Mouse (Mus musculus) fat pad, adult 2 months (tissue): ENCODE results near the gene Ppp1r36.
"Not testable (repeated sequence)": the region's sequence is repeated elsewhere in the genome, so short reads cannot be mapped to it uniquely, and the experiment has no call there.

ENCODE experiments used
- DNase-seq: peaks from one replicate; pipeline ENCODE4 v3.0.0-alpha.2; 2011; ENCODE audit warnings: low read depth, low spot score; ENCODE audit errors: extremely low read depth

Gene Ppp1r36

DNA sequence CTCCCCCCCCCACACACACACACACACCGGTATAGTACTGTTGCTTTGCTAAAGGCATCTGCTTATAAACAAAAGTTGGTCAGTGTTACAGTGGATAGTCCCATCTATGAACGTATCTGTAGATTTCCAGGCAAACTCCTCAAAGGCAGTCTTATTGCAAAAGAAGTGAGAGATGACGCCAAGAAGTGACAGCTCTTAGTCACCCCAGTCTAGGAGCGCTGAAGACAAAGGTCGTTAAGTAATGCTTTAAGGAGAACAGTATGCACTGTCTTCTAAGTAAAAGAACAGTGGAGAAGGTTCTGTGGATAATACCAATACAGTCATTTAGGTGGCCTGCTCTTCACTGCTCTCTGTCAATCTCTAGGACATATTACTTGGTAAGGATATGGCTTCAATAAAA lies 24.4 kb upstream of the Ppp1r36 start:
- peak; percentile 45 for DNase-seq

DNA sequence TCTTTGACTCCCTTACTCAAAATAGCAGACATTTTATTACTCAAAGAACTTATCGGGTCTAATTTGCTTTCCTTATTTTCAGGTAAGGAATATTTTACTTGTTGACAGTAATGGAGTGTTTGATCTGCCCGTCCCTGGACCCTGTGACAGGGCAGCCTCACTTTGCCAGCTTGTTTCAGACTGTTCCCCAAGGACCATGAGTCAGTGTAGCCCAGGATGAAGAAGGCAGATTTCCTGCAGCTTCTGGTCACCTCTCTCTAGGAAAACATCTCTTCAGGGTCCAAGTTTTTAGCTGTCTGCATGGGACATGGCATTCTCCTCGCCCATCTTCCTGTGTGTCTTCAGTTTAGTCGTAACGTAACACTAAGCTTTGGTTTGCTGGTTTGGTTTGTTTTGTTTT lies 20.1 kb upstream of the Ppp1r36 start:
- DNase-seq: no peak

DNA sequence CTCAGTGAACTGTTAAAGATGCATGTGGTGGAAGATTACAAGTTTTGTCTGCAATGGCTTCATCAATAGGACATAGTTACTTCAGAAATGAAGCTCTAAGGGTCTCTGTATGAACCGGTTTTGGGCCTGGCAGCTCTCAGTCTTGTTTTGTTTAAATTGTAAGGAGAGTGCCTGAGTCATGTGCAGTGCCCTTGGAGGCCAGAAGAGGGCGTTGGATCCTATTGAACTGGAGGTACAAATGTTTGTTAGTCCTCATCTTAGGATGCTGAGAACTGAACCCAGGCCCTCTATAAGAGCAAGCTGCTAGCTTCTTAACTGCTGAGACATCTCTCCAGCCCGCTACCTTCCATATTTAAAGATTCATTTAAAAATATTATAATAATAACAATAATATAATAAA lies 15.7 kb upstream of the Ppp1r36 start:
- DNase-seq: no peak

DNA sequence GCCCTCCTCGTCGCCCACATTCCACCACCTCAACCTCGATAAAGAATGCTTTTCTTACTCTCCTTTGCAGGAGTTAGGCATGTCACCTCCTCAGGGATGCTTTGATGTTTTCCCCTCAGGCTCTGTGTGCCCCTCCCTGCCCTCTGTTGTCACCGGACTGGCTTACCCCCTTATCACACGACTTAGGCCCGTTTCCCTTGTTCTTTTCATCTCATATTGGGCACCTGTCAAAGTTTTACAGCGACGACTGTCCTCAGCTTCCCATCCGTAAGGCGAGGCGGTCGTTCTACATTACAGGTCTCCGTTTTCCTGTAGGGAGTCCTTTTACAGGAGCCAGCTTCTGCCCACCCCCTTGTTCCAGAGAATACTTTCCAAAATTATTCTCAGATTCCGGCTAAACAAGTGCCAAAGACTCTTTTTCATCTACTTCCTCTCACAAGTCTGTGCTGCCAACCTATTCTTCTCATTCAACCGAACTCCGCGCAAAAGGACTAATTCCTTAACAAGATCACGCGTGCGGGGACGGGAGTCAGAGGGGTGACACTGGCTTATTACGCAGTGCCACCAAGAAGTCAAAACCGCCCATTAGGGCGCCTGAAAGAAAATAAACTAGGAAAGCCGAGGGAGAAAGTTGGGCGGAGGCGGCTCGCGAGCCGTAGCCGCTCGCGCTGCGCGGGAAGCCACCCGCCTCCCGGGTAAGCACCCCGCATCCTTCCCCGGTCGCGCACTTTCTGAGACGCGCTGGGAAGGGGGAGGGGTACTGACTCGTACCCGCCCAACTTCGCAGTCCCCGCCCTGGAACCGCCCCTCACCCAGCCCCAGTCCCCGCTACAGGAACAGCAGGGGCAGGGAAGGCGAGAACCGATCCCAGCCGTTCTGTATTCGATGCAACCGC lies 14.1 kb upstream of the Ppp1r36 start:
- no peak for DNase-seq

DNA sequence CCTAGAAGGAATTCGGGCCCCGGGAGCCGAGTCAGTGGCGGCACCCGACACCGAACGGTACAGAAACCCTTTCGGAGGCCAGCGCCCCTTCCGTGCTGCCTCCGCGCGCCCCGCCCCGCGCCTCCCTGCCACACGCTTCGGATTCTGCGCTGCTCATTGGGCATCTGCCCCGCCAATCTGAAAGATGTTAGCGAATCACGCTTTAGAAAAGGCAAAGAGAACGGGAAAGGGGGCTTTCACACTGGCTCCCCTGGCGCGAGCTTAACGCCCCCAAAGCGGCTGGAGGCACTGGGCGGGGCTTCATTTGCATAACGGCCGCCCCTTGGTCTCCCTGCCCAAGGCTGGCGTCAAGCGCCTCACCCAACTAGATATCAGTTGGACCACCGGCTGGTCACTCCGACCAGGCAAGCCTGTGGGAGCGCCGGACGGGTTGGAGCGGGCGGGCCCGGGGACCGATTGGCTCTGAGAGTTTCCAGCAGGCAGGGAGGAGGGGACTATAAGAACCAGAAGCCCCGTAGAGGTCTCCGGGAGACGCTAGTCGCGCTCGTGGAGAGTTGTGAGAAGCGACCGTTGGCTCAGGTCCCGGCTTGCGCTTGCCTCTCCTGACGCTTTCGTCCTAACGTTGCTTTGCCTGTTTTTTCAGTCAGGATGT lies 13.3 kb upstream of the Ppp1r36 start, which contains the start of gene Hspa2:
Gene Hspa2 (plus strand): TSS at position 291 of the 652 bp plus-strand sequence.
- peak; percentile 50 for DNase-seq

DNA sequence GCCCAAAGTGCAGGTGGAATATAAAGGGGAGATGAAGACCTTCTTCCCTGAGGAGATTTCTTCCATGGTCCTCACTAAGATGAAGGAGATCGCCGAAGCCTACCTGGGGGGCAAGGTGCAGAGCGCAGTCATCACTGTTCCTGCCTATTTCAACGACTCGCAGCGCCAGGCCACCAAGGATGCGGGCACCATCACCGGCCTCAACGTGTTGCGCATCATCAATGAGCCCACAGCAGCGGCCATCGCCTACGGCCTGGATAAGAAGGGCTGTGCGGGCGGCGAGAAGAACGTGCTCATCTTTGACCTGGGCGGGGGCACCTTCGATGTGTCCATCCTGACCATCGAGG lies 12.5 kb upstream of the Ppp1r36 start:
- no peak for DNase-seq

DNA sequence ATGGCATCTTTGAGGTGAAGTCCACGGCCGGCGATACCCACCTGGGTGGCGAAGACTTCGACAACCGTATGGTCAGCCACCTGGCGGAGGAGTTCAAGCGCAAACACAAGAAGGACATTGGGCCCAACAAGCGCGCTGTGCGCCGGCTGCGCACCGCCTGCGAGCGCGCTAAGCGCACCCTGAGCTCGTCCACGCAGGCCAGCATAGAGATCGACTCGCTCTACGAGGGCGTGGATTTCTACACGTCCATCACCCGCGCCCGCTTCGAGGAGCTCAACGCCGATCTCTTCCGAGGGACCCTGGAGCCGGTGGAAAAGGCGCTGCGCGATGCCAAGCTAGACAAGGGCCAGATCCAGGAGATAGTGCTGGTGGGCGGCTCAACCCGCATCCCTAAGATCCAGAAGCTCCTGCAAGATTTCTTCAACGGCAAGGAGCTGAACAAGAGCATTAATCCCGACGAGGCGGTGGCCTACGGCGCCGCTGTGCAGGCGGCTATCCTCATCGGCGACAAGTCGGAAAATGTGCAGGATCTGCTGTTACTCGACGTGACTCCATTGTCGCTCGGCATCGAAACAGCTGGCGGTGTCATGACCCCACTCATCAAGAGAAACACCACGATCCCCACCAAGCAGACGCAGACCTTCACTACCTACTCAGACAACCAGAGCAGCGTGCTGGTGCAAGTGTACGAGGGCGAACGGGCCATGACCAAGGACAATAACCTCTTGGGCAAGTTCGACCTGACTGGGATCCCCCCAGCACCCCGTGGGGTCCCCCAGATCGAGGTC lies 12.0 kb upstream of the Ppp1r36 start:
- no peak for DNase-seq

DNA sequence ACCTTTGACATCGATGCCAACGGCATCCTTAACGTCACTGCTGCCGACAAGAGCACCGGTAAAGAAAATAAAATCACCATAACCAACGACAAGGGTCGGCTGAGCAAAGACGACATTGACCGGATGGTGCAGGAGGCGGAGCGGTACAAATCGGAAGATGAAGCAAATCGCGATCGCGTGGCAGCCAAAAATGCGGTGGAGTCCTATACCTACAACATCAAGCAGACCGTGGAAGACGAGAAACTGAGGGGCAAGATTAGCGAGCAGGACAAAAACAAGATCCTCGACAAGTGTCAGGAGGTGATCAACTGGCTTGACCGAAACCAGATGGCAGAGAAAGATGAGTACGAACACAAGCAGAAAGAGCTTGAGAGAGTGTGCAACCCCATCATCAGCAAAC lies 11.4 kb upstream of the Ppp1r36 start:
- DNase-seq: no peak

DNA sequence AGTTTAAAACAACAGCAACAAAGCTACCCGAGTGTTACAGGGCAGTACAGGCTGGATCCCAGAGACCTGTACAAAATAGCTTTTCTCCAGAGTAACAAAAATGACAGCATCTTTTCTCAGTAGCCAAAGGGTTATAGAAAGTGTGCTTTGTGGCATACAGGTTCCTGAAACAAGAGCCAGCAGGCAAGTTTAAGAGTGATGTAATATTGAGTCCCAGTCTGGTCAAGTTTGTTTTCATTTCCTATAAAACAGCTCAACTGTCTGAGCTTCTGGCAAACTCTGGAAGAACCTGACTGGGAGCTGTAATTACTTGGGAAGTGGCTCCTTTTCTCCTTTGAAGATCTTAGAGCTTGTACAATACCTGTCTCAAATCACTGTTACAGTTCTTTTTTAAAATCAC lies 10.2 kb upstream of the Ppp1r36 start:
- DNase-seq: no peak

DNA sequence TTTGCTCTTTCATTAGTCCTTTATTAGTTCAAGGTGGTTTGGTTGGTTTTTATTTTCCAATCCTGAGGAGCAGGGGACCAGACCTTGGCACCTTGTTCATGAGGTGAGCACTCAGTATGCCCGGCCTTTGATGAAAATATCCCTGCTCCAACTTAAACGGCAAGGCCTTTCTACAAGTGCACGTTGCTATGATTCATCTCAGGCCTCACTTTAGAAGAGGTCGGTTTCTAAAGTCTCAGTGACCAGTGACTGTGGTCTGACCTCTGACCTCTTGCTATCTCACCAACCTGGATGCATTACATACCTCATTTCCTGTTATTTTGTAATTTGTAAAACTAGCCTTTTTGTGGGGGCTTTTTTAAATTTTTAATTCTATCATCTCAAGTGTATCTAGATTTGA lies 8.2 kb upstream of the Ppp1r36 start:
- no peak for DNase-seq

DNA sequence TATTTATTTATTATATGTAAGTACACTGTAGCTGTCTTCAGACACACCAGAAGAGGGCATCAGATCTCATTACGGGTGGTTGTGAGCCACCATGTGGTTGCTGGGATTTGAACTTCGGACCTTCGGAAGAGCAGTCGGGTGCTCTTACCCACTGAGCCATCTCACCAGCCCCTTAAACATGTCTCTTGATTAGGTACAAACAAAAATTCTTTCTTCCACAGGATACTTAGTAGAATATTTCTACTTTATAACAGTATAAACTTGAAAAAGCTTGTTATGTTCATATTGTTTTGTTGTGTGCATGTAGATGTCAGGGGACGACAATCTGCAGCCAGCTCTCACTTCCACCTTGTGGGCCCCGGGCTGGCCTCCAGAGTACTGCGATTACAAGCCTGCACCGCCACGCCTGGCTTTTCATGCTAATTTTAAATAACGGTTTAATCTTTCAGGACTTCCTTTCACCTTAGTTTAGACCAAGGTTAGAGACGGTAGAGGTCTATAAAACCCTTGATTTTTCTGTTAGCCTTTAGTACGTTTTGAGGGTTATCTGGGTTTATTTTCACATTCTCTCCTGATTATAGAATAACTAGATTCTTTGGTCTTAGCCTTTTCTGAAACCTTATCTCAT lies 1.8 kb upstream of the Ppp1r36 start:
- DNase-seq: no peak

DNA sequence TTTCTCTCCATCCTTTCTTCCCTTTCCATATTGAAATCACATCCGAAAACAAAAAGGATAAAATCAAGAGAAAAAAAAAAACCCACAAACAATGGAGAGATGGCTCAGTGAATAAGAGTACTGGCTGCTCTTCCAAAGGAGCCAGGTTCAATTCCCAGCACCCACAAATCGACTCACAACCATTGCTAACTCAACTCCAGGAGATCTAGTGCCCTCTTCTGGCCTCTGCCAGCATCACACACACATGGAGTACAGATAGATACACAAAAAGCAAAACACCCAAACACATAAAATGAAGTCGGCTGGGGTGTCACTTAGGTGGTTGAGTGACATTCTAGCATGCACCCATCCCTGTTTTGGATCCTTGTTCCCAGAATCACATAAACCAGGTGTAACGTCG lies 1.0 kb downstream of the Ppp1r36 start:
- no peak for DNase-seq

DNA sequence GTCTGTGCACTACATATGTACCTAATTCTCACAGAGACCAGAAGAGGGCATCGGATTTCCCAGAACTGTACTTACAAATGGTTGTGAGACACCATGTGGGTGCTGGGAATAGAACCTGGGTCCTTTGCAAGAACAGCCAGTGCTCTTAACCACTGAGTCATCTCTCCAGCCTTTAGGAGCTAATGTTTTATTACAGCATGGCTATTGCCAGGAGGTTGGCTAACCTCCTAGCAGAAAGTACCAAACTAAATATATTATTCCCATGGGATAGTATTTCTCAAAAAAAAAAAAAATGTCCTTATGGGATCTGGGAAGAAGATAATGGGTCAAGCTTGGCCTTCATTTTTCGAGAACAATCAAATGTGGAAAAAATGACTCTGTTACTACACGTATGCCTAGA lies 7.9 kb downstream of the Ppp1r36 start:
- DNase-seq: no peak

DNA sequence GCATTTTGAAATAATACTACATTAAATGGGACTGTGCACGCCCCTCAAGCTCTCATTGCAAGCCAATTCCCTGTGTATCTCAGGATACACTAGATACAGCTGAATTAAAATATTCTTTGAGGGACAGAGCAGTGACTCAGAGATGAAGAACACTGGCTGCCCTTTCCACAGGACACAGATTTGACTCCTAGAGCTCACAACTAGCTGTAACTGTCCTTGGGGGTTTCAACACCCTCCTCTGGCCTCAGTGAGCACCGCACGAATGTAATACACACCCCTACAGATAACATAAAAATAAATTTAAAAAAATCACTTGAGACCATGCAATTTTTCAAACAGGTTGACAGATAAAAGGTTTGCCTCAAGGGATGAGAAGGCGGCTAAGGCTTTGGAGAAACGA lies 10.2 kb downstream of the Ppp1r36 start:
- DNase-seq: no peak

DNA sequence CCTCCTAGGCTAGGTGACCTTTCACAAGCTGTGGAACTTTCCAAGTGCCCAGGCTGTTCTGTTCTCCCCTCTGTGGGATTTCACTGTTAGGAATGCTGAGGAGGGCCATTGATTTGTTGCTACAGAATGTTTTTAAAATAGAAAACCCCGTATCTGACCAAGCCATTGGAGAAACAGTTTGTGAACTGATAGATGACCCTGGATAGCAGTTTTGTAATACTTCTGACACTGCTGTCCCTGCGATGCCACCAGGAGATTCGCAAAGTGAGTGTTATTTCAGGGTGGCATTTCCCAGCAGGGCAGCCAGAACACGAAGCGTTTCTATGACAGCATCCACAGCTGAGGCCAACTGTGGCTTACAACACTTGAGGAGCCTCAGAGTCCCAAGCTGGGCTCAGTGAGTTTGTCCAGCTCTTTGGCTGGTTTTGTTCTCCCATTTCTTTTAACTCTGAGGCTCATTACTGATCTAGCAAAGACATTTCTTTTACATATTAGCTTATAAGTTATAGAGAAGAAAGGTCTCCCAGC lies 13.6 kb downstream of the Ppp1r36 start:
- DNase-seq: no peak

DNA sequence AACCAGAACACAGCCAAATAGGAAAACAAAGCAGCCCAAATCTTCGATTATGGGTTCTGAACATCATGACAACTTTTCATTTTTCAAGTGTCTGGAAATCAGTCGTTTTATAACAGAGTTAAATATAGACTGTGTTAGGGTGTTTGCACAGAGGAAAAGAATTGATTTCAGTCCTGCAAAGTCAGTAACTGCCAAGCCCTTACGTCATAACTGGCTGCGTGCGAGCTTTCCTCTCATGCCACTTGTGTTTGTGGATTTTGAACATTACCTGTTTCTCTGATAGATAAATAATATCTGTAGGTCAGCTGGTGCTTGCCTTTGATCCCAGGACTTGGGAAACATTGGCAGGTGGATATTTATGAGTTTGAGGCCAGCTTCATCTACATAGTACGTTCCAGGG lies 14.1 kb downstream of the Ppp1r36 start:
- DNase-seq: no peak

DNA sequence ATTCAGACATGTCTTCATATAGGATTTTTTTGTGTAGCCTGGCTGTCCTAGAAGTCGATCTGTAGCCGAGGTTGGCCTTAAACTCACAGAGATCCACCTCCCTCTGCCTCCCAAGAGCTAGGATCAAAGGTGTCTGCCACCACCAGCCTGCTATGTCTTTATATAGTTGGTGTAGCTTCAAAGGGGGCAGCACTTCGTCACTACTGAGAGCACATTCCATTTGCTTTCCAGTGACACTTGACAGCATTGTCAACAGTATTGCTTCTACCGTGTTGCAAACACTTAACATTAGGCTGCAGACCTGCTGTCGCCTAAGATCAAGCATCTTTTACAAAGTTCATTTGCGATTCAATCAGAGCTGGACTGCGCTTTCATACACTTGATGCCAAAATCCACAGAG lies 16.8 kb downstream of the Ppp1r36 start:
- DNase-seq: no peak

DNA sequence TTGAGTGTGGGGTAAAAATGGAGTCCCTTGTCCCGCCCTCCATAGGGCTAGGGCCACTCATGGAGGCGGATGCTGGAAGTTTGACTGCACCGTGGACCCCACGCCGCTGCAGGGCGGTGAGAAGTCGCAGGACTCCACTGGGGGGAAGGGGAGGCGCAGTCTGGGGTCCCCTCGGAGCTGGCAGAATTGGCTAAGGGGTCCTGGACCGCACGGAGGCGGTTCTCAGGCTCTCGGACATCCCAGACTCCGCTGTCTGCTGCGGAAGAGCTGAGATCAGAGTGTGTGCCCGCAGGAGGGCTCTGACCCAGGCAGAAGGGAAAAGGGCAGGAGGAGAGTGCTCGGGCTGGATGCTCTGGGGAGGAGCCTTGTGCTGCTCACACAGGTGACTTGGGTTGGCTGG lies 17.7 kb downstream of the Ppp1r36 start:
- DNase-seq: no peak

DNA sequence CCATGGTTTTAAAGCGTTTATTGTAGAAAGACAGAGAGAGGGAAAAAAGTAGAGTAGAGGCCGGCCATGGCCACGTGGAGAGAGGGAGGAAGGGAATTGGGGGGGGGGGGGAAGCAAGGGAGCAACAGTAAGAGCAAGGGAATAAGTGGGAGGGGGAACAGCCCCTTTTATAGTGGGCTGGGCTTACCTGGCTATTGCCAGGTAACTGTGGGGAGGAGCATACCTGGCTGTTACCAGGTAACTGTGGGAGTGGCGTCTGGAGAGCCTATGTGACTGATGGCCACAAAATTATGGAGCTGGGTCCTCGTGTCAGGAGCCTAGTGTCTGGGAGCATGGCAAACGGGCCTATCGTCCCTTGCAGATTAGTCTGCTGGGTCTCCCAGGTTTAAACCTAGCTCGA lies 18.2 kb downstream of the Ppp1r36 start:
- DNase-seq: no peak

DNA sequence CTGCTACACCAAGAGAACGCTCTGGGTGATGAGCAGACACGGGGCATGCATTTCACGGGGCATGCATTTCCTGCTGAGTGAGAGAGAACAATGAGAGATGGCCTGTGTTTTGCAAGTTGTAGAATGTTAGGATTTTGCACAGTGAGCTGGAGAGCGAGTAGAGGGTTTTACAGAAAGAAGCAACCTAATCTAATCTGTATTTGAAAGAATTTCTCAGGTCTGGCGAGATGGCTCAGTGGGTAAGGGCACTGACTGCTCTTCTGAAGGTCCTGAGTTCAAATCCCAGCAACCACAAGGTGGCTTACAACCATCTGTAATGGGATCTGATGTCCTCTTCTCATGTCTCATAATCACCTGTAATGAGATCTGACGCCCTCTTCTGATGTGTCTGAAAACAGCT lies 26.1 kb downstream of the Ppp1r36 start:
- DNase-seq: not testable (repeated sequence)

DNA sequence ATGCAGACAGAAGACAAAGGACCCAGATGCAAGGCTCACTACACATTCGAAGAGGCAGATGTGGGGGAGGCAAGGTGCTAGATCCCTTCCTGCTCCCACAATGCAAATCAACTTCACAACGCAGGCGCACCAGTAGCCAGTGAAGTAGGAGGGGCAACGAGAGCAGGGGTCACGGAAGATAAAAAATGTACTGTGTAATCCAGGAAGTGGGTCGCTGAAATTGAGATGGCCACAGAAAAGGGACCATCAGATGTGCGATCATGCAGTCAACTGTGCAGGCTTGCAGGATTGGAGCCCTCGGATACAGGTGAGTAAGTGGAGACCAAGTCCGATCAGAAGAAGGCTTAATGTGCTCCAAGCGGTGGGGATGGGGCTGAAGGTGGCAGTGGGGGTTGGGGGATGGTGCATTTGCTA lies 27.0 kb downstream of the Ppp1r36 start:
- DNase-seq: no peak
